Mouse (Mus musculus): ENCODE results near the gene Tnni3k. TPM values are rescaled to one million over a fixed set of nuclear protein-coding genes. Genes with fewer than 3 reads are reported as not detected.
"Not testable (repeated sequence)": the region's sequence is repeated elsewhere in the genome, so short reads cannot be mapped to it uniquely, and the experiment has no call there.

Gene Tnni3k
- polyA plus RNA-seq, 1 experiment from 2014 or later = 0.08 TPM

- Histone ChIP-seq H3K9ac (ENCODE audit: low read depth, low read length) (no peak overlapping the region), H3K4me3 (ENCODE audit: low read depth, low read length) (no peak overlapping the region), H3K36me3 (ENCODE audit: control insufficient read depth, insufficient read depth) (no peaks in the 10 kb centered on the region), H3K4me1 (replicated peaks; ENCODE audit: control insufficient read depth, insufficient read depth, low read length) (no peaks in the 10 kb centered on the region), H3K9me3 (ENCODE audit: control insufficient read depth) (no peaks in the 10 kb centered on the region), H3K4me2 (replicated peaks; ENCODE audit: low read depth) (no peak overlapping the region), H3K27me3 (replicated peaks; ENCODE audit: control insufficient read depth, insufficient read depth, low read length) (no peaks in the 10 kb centered on the region), H3K27ac (ENCODE audit: low read depth, low read length) (no peak overlapping the region)
- no peak for ATAC-seq
- WGBS = 75% methylated on average over 3 of the region's 3 CpGs
- no peak for TF ChIP-seq CTCF (IDR thresholded peaks at IDR 0.05; ENCODE audit: low read depth)
These were observed 219.1 kb downstream of the Tnni3k start for GRCm38 (mm10) chr3:154836137-154836536.

GRCm38 (mm10) chr3:154834373-154834772, 220.8 kb downstream of the Tnni3k start:
- no peak for ATAC-seq
- 80% methylated on average over 9 of the region's 9 CpGs for WGBS
- Histone ChIP-seq H3K27me3 (replicated peaks; ENCODE audit: control insufficient read depth, insufficient read depth, low read length) (no peaks in the 10 kb centered on the region), H3K4me3 (ENCODE audit: low read depth, low read length) (no peak overlapping the region), H3K4me2 (replicated peaks; ENCODE audit: low read depth) (no peak overlapping the region), H3K9ac (ENCODE audit: low read depth, low read length) (no peak overlapping the region), H3K4me1 (replicated peaks; ENCODE audit: control insufficient read depth, insufficient read depth, low read length) (no peaks in the 10 kb centered on the region), H3K27ac (ENCODE audit: low read depth, low read length) (no peak overlapping the region), H3K9me3 (ENCODE audit: control insufficient read depth) (no peaks in the 10 kb centered on the region), H3K36me3 (ENCODE audit: control insufficient read depth, insufficient read depth) (no peaks in the 10 kb centered on the region)
- no peak for TF ChIP-seq CTCF (IDR thresholded peaks at IDR 0.05; ENCODE audit: low read depth)

GRCm38 (mm10) chr3:154825739-154826138, 229.5 kb downstream of the Tnni3k start:
- Histone ChIP-seq H3K9ac (ENCODE audit: low read depth, low read length) (no peak overlapping the region), H3K4me1 (replicated peaks; ENCODE audit: control insufficient read depth, insufficient read depth, low read length) (no peaks in the 10 kb centered on the region), H3K4me3 (ENCODE audit: low read depth, low read length) (no peak overlapping the region), H3K27me3 (replicated peaks; ENCODE audit: control insufficient read depth, insufficient read depth, low read length) (no peaks in the 10 kb centered on the region), H3K9me3 (ENCODE audit: control insufficient read depth) (no peaks in the 10 kb centered on the region), H3K4me2 (replicated peaks; ENCODE audit: low read depth) (no peak overlapping the region), H3K27ac (ENCODE audit: low read depth, low read length) (no peak overlapping the region), H3K36me3 (ENCODE audit: control insufficient read depth, insufficient read depth) (no peaks in the 10 kb centered on the region)
- no peak for TF ChIP-seq CTCF (IDR thresholded peaks at IDR 0.05; ENCODE audit: low read depth)
- ATAC-seq = no peak
- WGBS = 81% methylated on average over 3 of the region's 3 CpGs

DNA sequence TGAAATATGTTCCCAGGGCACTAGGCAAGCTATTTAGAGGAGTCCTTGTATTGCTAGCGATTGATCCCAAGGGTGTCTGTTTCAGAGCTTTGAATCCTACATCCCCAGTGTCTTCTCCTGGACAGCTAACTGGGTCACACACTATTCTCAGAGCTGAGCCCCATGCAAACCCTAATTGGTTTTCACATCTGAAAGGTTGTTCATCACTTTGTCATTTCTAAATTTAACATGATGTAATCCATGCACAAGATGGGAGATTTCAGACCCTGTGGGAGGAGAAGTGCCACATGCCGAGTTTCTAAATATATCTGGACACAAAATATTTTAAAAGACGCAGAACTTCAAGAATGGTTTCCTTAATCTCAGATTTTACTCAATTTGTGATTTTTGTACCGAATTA, 230.5 kb downstream of the Tnni3k start:
- Histone ChIP-seq H3K4me3 (ENCODE audit: low read depth, low read length) (no peak overlapping the region), H3K36me3 (ENCODE audit: control insufficient read depth, insufficient read depth) (no peaks in the 10 kb centered on the region), H3K4me2 (replicated peaks; ENCODE audit: low read depth) (no peak overlapping the region), H3K27ac (ENCODE audit: low read depth, low read length) (no peak overlapping the region), H3K4me1 (replicated peaks; ENCODE audit: control insufficient read depth, insufficient read depth, low read length) (no peaks in the 10 kb centered on the region), H3K9ac (ENCODE audit: low read depth, low read length) (no peak overlapping the region), H3K9me3 (ENCODE audit: control insufficient read depth) (no peaks in the 10 kb centered on the region), H3K27me3 (replicated peaks; ENCODE audit: control insufficient read depth, insufficient read depth, low read length) (no peaks in the 10 kb centered on the region)
- TF ChIP-seq CTCF (IDR thresholded peaks at IDR 0.05; ENCODE audit: low read depth) = no peak
- no peak for ATAC-seq
- 77% methylated on average over 4 of the region's 4 CpGs for WGBS

DNA sequence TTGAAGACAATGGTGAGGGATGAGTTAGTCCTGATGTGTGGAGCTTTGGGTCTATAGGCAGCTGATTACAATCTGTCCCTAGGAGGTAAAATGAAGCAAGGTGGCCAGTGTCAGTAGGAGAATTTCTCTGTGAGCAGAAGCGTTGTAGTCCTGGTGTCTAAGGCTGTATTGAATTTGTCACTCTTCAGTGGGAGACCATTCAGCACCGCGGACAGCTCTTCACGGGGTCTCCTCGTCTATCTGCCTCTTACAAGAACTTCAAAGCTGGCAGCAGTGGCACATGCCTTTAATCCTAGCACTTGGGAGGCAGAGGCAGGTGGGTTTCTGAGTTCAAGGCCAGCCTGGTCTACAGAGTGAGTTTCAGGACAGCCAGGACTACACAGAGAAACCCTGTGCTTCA, 235.5 kb downstream of the Tnni3k start:
- H3K9me3 ChIP-seq (ENCODE audit: control insufficient read depth); ATAC-seq; H3K27ac ChIP-seq (ENCODE audit: low read depth, low read length); H3K27me3 ChIP-seq (replicated peaks; ENCODE audit: control insufficient read depth, insufficient read depth, low read length); H3K4me3 ChIP-seq (ENCODE audit: low read depth, low read length); H3K4me2 ChIP-seq (replicated peaks; ENCODE audit: low read depth); H3K4me1 ChIP-seq (replicated peaks; ENCODE audit: control insufficient read depth, insufficient read depth, low read length); H3K9ac ChIP-seq (ENCODE audit: low read depth, low read length); H3K36me3 ChIP-seq (ENCODE audit: control insufficient read depth, insufficient read depth): not testable (repeated sequence)
- 8% methylated on average over 5 of the region's 5 CpGs for WGBS

DNA sequence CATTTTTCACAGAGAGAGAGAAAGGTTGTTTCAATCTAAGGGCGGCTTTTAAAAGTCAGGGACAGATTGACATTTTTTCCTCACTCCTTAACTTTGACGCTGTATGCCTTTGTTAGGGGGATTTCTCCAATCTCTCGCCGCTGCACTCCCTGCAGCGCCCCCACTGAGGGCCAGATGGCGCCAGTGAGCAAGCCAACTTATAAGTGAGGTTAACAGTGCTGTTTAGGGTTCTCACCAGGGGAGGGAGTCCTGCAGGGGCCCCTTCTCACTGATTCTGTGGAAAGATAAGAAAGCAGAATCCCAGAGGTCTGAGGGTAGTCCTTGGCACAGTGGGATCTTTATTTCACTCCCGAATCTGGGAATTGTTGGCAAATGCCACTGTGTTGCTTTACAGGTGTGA, 237.5 kb downstream of the Tnni3k start:
- peak; percentile 36; the same call in 1 of the 2 replicates for ATAC-seq
- Histone ChIP-seq H3K4me3 (ENCODE audit: low read depth, low read length) (no peak overlapping the region), H3K36me3 (ENCODE audit: control insufficient read depth, insufficient read depth) (no peaks in the 10 kb centered on the region), H3K27me3 (replicated peaks; ENCODE audit: control insufficient read depth, insufficient read depth, low read length) (no peaks in the 10 kb centered on the region), H3K9me3 (ENCODE audit: control insufficient read depth) (no peaks in the 10 kb centered on the region), H3K27ac (ENCODE audit: low read depth, low read length) (no peak overlapping the region), H3K9ac (ENCODE audit: low read depth, low read length) (no peak overlapping the region), H3K4me1 (replicated peaks; ENCODE audit: control insufficient read depth, insufficient read depth, low read length) (no peaks in the 10 kb centered on the region), H3K4me2 (replicated peaks; ENCODE audit: low read depth) (no peak overlapping the region)
- 8% methylated on average over 7 of the region's 7 CpGs for WGBS
- peak; percentile 90 for TF ChIP-seq CTCF (IDR thresholded peaks at IDR 0.05; ENCODE audit: low read depth)
